Mouse (Mus musculus) heart, adult 2 months (tissue): ENCODE results near the gene Cdk19.

Source experiments
- CTCF ChIP-seq: fragments of 200-600 bp; IDR thresholded peaks from 2 replicates; pipeline ENCODE4 v1.8.1; 2022; ENCODE audit warnings: antibody characterized with exemption, mild to moderate bottlenecking, moderate library complexity
- EP300 ChIP-seq: fragments of 200-500 bp; IDR thresholded peaks from 2 replicates; pipeline ENCODE4 v1.6.1; 2011; ENCODE audit warnings: low read depth, low read length, control low read depth; ENCODE audit not compliant: insufficient read depth

GRCm38 (mm10) chr10:40373749-40374148 lies 34.4 kb downstream of the Cdk19 start:
- TF ChIP-seq CTCF: no peak
- no peak for TF ChIP-seq EP300
